Mouse (Mus musculus): ENCODE measurements around the gene Spryd4.

DNA sequence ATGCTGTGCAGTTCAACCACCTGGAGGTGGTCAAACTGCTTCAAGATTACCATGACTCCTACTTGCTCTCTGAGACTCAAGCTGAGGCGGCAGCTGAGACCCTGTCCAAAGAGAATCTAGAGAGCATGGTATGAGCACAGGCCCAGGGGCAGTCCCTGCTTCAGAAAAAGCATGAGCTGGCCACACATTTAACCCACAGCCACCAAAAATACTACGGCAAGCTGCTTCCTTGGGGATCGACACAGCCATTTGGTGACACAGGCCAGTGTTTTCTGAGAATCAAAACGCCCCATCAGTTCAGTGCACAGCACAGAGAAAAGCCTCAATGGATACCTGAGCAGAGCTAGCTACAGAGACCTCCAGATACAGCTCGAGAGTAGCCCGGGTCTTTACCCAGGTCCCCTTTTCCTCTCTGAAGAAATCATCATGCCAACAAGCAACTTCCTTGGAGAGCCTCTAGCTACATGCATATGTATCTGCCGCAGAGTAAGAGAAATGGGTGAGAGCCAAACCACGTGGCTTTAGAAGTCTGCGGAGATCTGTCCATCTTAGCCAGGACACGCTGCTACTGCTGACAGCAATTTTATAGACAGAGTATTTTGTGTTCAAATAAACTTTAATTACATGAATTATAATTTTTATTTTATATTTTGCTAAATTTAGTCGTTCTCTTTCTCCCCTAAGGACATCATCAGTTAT, 2.1 kb downstream of the Spryd4 start:
- TF ChIP-seq EP300 (IDR thresholded peaks at IDR 0.05; ENCODE audit: low read depth) (no peak), CTCF (IDR thresholded peaks at IDR 0.05; ENCODE audit: low read depth) (no peak)
